Mouse (Mus musculus) liver, embryonic 15.5 days (tissue): Measurements from ENCODE around the gene Cope. TPM values are rescaled to one million over a fixed set of nuclear protein-coding genes. Genes with fewer than 3 reads are reported as not detected.
A peak's percentile ranks its signal among the peaks of the same experiment; 100 is the strongest.

Source experiments
- ATAC-seq: fragments of 200-750 bp; cut with Nextera tagmentation; 2 replicates; pipeline ENCODE4 v1.8.0; 2017; ENCODE audit warnings: moderate number of reproducible peaks, mild to moderate bottlenecking, moderate library complexity; ENCODE audit not compliant: insufficient read depth
- H3K27ac ChIP-seq: fragments of 300-500 bp; sonication (generic); replicated peaks from 2 replicates; pipeline ENCODE4 v1.5.1; 2015; ENCODE audit warnings: mild to moderate bottlenecking, inconsistent platforms
- H3K27me3 ChIP-seq: fragments of 300-500 bp; sonication (generic); 2 replicates; pipeline ENCODE4 v1.6.1; 2015; ENCODE audit warnings: mild to moderate bottlenecking, inconsistent platforms
- H3K36me3 ChIP-seq: fragments of 300-500 bp; sonication (generic); replicated peaks from 2 replicates; pipeline ENCODE4 v1.6.1; 2015; ENCODE audit warnings: moderate library complexity, mild to moderate bottlenecking, inconsistent platforms
- H3K4me1 ChIP-seq: fragments of 300-500 bp; sonication (generic); replicated peaks from 2 replicates; pipeline ENCODE4 v1.6.1; 2015; ENCODE audit warnings: inconsistent platforms
- H3K4me2 ChIP-seq: fragments of 300-500 bp; sonication (generic); 2 replicates; pipeline ENCODE4 v1.6.1; 2015; ENCODE audit warnings: moderate library complexity, mild to moderate bottlenecking, inconsistent platforms
- H3K4me3 ChIP-seq: fragments of 300-500 bp; sonication (generic); replicated peaks from 2 replicates; pipeline ENCODE4 v1.5.1; 2015; ENCODE audit warnings: mild to moderate bottlenecking, inconsistent platforms
- H3K9ac ChIP-seq: fragments of 300-500 bp; sonication (generic); 2 replicates; pipeline ENCODE4 v1.6.1; 2015; ENCODE audit warnings: moderate library complexity, mild to moderate bottlenecking, inconsistent platforms
- H3K9me3 ChIP-seq: fragments of 300-500 bp; sonication (generic); replicated peaks from 2 replicates; pipeline ENCODE4 v1.6.1; 2016; ENCODE audit warnings: inconsistent platforms
- WGBS: fragments of 180-500 bp; shearing (Covaris S2); methylation state at CpG from one replicate; pipeline ENCODE4 v1.1.7; 2015; ENCODE audit warnings: mixed read lengths; ENCODE audit not compliant: insufficient replicate concordance; 5-methylcytosine and 5-hydroxymethylcytosine counted together
- polyA plus RNA-seq: library from polyadenylated mRNA; unstranded; fragments of >200 nt; fragmentation: Nextera tagmentation; extraction: Ambion mirVana; gene quantifications from 2 replicates; pipeline ENCODE4 v1.2.1, GENCODE M21; 2015

Gene Cope
- polyA plus RNA-seq, 1 experiment from 2014 or later, result 190 TPM

DNA sequence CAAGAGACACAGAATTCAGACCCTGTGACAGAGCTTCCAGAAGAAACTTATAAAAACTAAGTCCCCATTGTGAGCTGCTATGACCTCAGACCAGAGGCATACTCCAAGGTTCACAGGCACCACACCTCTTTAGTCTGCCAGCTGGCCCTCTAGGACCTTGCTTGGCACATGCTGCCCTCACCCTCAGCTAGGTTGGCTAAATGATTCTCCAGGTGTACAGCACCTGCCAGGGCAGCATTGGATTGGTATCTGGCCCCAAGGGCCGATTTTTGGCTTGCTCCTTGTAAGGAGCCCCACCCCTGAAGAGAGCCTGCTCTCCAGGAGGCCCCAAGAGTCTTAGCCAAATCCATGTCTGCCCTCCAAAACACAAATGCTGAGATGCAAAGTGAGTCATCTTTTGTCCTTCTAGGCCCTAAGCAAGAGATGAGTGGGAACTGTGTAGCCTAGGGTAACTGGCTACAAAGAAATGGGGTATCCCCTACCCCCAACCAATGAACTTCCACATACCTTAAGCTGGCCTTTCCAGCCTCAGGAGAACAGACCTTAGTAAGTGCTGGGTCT is 45.6 kb downstream of the Cope start:
- 56% methylated on average over 1 of the region's 1 CpGs for WGBS
- Histone ChIP-seq H3K4me3 (no peak overlapping the region), H3K4me2 (0 out of 2 replicates have a peak overlapping the region, but pooled peaks have one; percentile 19), H3K27me3 (no peaks in the 10 kb centered on the region), H3K27ac (0 out of 2 replicates have a peak overlapping the region, but pooled peaks have one; percentile 51), H3K9ac (no peak overlapping the region), H3K36me3 (peaks cover 70% of the 10 kb centered on the region), H3K4me1 (peaks cover 85% of the 10 kb centered on the region), H3K9me3 (no peaks in the 10 kb centered on the region)
- no peak for ATAC-seq

DNA sequence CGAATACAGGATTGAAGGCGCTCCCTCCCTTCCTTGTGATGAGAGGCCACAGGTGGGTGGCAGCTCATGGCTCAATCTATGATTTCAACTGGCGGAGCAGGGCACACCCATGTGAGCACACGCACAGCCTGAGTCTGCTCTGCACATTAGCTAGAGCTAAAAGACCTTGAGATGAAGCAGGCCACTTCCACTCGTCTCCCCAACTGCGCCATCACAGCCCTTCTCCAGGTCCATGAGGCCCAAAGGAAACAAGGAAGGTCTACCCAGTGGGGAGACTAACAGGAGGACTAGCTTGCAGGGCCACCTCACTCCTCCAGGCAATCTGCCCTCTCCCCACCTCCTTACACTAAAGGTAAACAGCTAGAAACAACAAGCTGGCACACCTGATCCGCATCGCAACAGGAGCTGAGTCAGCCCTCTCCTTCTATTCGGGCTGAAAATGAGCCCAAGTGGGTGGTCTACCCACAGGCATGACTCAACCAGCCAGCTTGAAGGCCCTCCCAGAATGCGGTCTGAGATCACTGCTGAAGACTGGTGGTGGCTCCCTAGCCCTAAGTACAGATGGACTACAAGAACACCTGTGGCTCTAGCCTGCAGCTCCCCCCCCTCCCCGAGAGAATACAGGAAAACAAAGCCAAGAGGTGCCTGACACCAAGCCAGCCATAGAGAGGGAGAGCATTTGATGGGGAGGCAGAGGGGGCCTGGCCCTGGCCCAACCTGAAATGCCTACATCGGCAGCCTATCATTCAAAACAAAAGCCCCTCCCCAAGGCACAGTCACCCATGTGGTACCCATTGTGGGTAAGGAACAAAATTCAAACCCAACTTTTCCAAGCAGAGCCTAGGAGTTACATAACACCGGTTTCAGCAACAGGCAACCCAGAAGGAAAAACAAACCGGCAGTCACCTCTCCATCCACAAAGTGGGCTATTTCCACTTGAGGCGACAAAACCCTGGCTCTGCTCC is 49.0 kb downstream of the Cope start:
- H3K9me3 ChIP-seq, result no peaks in the 10 kb centered on the region
- peaks cover 90% of the 10 kb centered on the region for H3K4me1 ChIP-seq
- H3K27me3 ChIP-seq, result no peaks in the 10 kb centered on the region
- WGBS, result 38% methylated on average over 15 of the region's 15 CpGs
- H3K4me2 ChIP-seq, result peak overlapping the region; percentile 95
- H3K36me3 ChIP-seq, result peaks cover 46% of the 10 kb centered on the region
- peak overlapping the region; percentile 89 for H3K4me3 ChIP-seq
- ATAC-seq, result no peak
- H3K9ac ChIP-seq, result peak overlapping the region; percentile 98
- peak overlapping the region; percentile 96 for H3K27ac ChIP-seq

DNA sequence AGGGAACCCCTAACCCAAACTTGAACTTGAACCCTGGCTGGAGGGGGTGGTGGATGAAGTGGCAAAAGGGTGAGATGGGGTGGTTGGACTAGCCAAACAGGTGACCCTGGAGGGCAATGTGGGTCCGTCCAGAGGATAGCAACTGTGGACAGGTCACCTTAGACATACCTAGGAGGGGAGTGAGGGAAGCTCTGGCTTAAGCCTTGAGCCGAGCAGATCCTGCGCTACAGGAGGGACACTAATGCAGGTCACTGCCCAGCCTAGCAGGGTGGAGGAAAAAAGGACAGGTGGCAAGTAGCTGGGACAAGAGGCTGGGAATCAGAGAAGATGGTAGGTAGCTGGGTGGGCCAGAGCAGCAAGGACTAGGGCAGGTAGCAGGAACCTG is 49.7 kb downstream of the Cope start:
- H3K27me3 ChIP-seq, result no peaks in the 10 kb centered on the region
- peak overlapping the region; percentile 96 for H3K27ac ChIP-seq
- H3K9ac ChIP-seq, result peak overlapping the region; percentile 98
- peaks cover 39% of the 10 kb centered on the region for H3K36me3 ChIP-seq
- peaks cover 91% of the 10 kb centered on the region for H3K4me1 ChIP-seq
- ATAC-seq, result no peak
- H3K4me3 ChIP-seq, result peak overlapping the region; percentile 89
- H3K9me3 ChIP-seq, result no peaks in the 10 kb centered on the region
- peak overlapping the region; percentile 95 for H3K4me2 ChIP-seq
- 14% methylated on average over 3 of the region's 3 CpGs for WGBS

DNA sequence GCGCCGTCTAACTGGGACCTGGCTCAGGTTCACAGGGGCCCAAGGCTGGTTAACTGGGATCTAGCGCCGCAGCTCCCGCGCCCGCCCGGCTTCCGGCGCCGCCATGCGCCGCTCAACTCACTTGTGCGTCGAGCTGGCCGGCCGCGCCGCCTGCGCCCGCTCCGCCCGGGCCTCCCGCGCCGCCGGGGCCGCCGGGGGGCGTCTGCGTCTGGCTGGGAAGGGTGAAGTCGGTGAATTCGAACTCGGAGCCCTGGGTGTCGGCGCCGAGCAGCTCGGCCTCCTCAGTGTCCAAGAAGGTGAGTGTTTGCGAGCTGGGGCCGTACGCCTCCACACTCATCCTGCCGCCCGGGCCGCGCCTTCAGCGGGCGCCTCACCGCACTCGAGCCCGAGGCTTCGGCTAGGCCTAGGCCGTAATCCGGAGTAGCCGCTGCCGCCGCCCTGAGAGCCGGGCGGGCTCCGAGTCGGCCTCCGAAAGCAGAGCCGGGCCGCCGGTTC is 50.4 kb downstream of the Cope start:
- H3K4me1 ChIP-seq, result peaks cover 91% of the 10 kb centered on the region
- WGBS, result 0% methylated on average over 64 of the region's 64 CpGs
- H3K36me3 ChIP-seq, result peaks cover 32% of the 10 kb centered on the region
- peak overlapping the region; percentile 95 for H3K4me2 ChIP-seq
- peak overlapping the region; percentile 89 for H3K4me3 ChIP-seq
- peak overlapping the region; percentile 96 for H3K27ac ChIP-seq
- no peaks in the 10 kb centered on the region for H3K9me3 ChIP-seq
- ATAC-seq, result peak; percentile 41
- peak overlapping the region; percentile 98 for H3K9ac ChIP-seq
- H3K27me3 ChIP-seq, result no peaks in the 10 kb centered on the region

DNA sequence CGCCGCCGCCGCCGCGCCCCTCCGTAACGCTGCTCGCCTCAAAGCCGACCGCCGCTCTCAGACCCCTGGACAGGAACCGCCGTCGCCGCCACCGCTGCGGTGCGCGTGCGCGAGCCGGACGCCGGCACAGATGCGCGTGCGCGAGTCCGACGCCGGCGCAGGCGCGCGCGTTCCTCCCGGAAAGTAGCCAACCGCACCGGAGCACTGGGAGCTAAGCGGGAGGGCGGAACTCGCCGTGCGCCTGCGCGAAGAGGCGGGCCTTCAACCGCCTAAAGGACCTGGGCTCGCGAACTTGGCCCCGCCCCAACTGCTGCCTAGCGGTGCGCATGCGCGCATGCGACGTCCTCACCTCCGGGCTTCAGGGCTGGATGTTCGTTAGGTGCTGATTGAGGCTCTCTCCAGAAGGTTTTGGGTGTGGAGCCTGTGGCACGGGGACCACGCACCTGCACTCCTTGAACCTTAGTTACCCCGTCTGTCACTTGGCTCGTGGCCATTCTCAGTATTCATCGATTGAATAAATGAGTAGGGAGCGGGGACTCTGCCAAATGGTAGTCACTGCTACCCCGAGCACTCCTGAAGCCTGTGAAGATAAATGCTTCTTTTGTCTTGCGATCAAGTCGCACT is 51.0 kb downstream of the Cope start, which contains the start of gene Upf1:
Gene Upf1 (minus strand): TSS at position 85 of the 624 bp plus-strand sequence.
- peak within 1 kb of the TSS; percentile 98 for H3K9ac ChIP-seq
- no peaks in the 10 kb centered on the region for H3K27me3 ChIP-seq
- ATAC-seq, result peak; percentile 83
- H3K36me3 ChIP-seq, result peaks cover 26% of the 10 kb centered on the region
- H3K27ac ChIP-seq, result peak within 1 kb of the TSS; percentile 97
- H3K9me3 ChIP-seq, result no peaks in the 10 kb centered on the region
- peaks cover 91% of the 10 kb centered on the region for H3K4me1 ChIP-seq
- peak within 1 kb of the TSS; percentile 95 for H3K4me2 ChIP-seq
- H3K4me3 ChIP-seq, result peak within 1 kb of the TSS; percentile 89
- under 1% methylated on average over 61 of the region's 69 CpGs for WGBS

DNA sequence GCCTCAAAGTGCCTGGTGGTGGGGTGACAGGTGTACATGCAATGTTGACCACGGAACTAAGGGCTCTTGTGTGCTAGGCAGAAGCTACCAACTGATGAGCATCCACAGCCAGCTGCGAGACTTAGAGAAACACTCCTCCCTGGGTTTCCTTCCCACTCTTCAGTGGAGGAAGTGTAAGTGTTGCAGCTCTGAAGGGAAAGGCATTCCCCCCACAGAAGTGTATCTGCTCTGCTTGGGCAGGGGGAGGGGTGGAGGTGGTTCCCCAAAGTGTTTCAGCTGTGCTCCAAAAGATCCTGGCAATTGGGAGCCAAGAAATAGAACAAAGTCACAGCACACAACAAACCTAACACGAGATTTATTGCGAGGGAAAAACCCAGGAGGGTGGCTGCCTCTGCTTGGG is 51.7 kb downstream of the Cope start:
- Histone ChIP-seq H3K36me3 (peaks cover 19% of the 10 kb centered on the region), H3K9ac (peak overlapping the region; percentile 63), H3K27me3 (no peaks in the 10 kb centered on the region), H3K4me1 (peaks cover 88% of the 10 kb centered on the region), H3K4me3 (peak overlapping the region; percentile 89), H3K4me2 (peak overlapping the region; percentile 82), H3K27ac (peak overlapping the region; percentile 97), H3K9me3 (no peaks in the 10 kb centered on the region)
- no peak for ATAC-seq
- WGBS, result 42% methylated on average over 4 of the region's 4 CpGs

DNA sequence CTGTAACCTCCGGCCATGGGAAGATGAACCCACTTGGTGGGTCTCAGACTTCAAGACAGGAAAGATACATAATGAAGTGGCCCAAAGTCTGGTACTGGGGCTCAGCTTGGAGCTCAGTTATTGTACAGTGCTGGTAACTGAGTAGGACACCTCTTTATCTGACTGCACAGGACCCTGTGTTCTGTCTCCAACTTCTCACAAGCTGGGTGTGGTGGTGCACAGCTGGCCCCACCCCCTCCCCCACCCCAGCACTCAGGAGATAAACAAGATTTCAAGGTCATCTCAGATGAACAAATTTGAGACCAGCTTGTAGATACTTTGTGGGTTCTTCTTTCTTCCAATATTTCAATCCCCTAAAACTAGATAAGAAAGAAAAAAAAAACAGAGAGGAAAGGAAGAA is 53.8 kb downstream of the Cope start:
- peak overlapping the region; percentile 94 for H3K27ac ChIP-seq
- peak; percentile 74 for ATAC-seq
- peaks cover 66% of the 10 kb centered on the region for H3K4me1 ChIP-seq
- no peaks in the 10 kb centered on the region for H3K27me3 ChIP-seq
- no peaks in the 10 kb centered on the region for H3K36me3 ChIP-seq
- H3K4me2 ChIP-seq, result peak overlapping the region; percentile 67
- peak overlapping the region; percentile 27; the same call in 1 of the 2 replicates for H3K4me3 ChIP-seq
- WGBS, result 22% methylated on average over 1 of the region's 1 CpGs
- H3K9ac ChIP-seq, result peak overlapping the region; percentile 15; the same call in 1 of the 2 replicates
- H3K9me3 ChIP-seq, result no peaks in the 10 kb centered on the region

DNA sequence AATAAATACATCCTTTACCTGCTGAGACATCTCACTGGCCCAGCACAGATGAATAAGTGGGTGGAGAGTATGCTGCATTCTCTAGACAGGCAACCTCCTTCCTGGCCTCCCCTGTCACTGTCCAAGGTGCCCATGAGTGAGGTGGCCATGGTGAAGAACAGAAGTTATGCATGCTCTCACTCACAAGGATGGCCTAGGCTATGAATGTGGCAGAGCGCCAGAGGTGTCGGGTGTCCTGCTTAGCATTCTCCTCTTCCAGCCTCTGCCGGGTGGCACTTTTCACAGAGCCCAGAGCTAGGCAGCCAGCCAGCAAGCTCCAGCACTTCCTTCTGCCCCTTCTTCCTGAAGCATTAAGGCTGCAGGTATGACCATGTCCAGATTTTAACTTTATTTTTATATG is 57.1 kb downstream of the Cope start:
- WGBS, result 84% methylated on average over 3 of the region's 3 CpGs
- H3K36me3 ChIP-seq, result no peaks in the 10 kb centered on the region
- H3K9ac ChIP-seq, result no peak overlapping the region
- no peak overlapping the region for H3K27ac ChIP-seq
- no peaks in the 10 kb centered on the region for H3K9me3 ChIP-seq
- H3K4me2 ChIP-seq, result no peak overlapping the region
- H3K4me3 ChIP-seq, result no peak overlapping the region
- 0 out of 2 replicates have a peak, but pooled peaks cover 3% of the 10 kb centered on the region for H3K27me3 ChIP-seq
- peaks cover 50% of the 10 kb centered on the region for H3K4me1 ChIP-seq
- no peak for ATAC-seq

DNA sequence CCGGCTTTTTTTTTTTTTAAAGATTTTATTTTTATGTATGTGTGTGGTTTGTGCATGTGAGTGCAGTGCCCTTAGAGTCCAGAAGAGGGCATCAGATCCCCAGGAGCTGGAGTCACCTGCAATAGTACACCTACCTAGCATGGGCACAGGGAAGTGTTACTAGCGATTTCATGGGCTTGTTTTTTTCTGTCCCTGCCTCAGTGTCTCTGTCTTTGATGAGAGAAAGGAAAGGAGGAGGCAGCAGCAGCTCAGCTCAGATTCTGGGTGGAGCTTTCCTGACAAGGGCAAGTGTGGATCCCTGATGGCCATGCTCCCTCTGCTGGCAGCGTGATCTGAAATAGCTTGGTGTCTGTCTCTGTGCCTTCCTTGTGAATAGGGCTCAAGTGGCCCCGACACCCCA is 58.5 kb downstream of the Cope start:
- no peaks in the 10 kb centered on the region for H3K9me3 ChIP-seq
- ATAC-seq, result no peak
- H3K27me3 ChIP-seq, result 0 out of 2 replicates have a peak, but pooled peaks cover 3% of the 10 kb centered on the region
- no peak overlapping the region for H3K4me3 ChIP-seq
- 43% methylated on average over 4 of the region's 4 CpGs for WGBS
- no peak overlapping the region for H3K9ac ChIP-seq
- H3K27ac ChIP-seq, result no peak overlapping the region
- H3K36me3 ChIP-seq, result no peaks in the 10 kb centered on the region
- H3K4me1 ChIP-seq, result peaks cover 37% of the 10 kb centered on the region
- H3K4me2 ChIP-seq, result no peak overlapping the region

DNA sequence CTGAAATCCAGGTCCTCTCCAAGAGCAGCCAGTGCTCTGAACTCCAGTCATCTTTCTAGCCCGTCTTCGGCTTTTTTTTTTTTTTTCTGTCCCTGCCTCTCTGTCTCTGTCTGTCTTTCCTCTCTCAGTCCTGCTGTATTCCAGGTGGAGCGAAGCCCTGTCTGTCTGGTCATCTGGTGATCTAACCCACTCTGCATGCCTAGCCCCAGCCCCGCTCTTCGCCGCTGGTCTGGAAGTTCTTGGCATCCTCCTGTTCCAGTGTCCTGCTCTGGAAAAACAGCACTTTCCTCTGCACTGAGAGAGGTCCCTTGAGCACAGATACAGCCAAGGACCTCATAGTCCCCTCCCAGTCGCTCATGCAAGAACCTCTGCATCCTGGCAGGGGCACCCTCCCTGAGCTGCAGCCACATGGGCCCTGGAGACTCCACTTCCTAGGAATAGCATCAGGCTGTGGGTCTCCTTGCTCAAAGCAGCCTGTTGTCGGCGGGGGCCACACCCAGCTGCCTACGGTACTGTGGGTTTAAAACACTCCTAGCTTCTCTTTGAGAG is 59.2 kb downstream of the Cope start:
- H3K27ac ChIP-seq, result no peak overlapping the region
- 0 out of 2 replicates have a peak, but pooled peaks cover 3% of the 10 kb centered on the region for H3K27me3 ChIP-seq
- H3K4me1 ChIP-seq, result peaks cover 35% of the 10 kb centered on the region
- no peaks in the 10 kb centered on the region for H3K36me3 ChIP-seq
- H3K4me2 ChIP-seq, result no peak overlapping the region
- no peak overlapping the region for H3K9ac ChIP-seq
- no peak overlapping the region for H3K4me3 ChIP-seq
- no peak for ATAC-seq
- 68% methylated on average over 10 of the region's 10 CpGs for WGBS
- H3K9me3 ChIP-seq, result no peaks in the 10 kb centered on the region
